Mouse (Mus musculus) c-Kit-negative CD71-positive TER-119-positive erythroid progenitor cells, embryonic 14.5 days (primary cell): ENCODE data around the gene Nacc2.

ENCODE experiments used
- DNase-seq: peaks from one replicate; pipeline ENCODE4 v3.0.0-alpha.2; 2013; ENCODE audit warnings: low read depth, low spot score

Gene Nacc2

DNA sequence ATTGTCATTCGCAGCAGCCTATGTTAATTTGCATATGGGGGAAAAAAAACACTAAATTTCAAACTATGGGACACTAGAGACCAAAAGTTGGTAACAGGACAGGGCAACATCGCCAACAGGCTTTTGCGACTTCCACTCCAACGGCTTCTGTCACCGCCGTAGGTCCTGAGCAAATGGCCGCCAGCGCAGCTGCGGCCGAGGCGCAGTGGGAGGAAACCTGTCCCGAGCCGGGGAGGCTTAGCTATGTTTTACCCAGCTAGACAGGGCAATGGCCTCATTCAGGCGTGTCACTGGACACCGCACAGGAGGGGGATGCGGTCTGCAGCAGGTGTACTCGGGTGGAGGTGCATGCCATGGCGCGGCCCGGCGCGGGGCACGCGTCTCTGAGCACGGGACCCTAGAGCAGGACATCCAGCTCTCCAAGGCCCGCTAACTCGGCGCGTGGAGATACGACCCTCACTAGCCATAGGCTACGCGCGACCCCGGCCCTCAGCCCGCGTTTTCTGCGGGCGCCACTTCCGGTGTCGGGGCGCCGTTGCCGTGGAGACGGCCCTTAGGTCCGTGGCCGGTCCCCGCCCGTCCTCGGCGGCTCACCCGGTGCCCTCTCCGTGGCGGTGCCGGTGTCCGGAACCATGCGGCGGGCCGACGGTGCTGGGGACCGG, 16.7 kb upstream of the Nacc2 start:
- DNase-seq = peak; percentile 50

DNA sequence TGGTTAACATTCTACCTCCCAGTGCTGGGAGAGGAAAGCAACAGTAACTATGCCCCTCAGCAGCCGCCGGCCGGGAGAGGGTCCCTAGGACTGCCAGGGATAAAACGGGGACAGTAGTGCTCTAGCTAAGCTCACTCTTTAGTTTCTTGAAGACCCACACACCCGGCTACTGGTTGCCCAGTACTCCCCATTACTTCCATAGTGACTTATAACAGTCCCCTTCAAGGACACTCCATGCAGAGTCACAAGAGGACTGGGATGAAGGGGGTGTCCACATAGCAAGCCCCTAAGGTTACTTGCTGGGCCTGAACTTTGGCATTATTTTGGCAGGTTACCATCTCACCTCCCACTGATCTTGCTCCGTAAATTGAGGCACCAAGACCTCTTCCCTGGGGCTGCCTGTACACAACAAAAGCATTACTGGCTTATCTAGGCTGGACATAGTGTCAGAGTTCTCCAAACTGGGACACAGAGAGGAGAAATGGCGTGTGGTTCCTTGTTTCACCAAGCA, 16.1 kb upstream of the Nacc2 start:
- DNase-seq = no peak

DNA sequence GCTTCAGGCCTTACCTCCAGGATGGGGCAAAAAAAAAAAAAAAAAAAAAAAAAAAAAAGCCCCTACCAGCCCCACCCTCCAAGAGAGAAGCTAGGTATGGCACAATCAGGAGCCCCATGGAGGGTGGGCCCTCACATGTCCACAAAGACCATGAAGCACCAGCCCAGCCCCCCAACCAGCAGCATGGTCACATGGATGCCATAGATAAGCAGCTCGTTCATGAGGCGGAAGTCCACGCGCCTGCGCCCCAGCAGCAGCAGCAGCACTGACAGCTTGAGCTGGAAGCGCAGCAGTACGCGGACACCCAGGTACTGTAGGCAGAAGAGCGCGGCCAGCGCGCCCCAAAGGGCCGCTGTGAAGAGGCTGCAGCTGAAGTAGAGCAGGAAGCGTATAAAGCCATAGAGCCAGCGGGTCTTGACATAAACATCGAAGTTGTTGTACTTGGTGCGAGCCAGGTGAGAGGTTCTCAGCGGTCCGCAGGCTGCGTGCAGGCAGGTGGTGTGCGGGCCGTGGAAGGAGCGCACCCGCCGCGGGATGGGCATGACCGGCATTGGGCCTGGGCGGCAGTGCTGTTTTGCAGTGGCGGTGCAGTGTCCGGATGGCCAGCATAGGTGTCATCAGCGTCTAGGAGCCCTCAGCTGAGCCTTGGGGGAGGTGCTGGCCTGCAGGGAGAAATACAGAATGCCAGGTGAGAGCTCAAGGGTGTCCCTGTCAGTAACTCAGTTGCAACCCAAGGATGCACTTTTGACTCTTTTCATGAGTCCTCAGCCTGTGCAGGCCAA, 15.4 kb upstream of the Nacc2 start:
- no peak for DNase-seq

DNA sequence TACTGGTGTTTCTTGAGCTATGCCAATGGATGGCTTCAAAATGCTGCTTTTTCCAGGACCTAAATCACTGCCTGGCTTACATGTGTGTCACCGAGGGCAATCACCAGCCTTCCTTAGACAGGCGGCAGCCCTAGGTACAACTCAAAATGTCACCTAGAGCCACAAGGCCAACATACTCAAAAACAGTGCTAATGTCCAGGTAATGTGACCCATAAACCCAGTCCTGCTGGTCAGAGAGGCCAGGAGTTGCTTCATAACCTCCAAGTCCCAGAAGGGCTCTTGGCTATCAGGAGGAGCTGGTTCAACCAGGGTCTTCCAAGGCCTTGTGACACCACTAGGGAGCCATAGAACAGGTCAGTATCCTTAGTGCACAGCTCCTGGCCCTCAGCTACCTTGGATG, 11.6 kb upstream of the Nacc2 start:
- no peak for DNase-seq

DNA sequence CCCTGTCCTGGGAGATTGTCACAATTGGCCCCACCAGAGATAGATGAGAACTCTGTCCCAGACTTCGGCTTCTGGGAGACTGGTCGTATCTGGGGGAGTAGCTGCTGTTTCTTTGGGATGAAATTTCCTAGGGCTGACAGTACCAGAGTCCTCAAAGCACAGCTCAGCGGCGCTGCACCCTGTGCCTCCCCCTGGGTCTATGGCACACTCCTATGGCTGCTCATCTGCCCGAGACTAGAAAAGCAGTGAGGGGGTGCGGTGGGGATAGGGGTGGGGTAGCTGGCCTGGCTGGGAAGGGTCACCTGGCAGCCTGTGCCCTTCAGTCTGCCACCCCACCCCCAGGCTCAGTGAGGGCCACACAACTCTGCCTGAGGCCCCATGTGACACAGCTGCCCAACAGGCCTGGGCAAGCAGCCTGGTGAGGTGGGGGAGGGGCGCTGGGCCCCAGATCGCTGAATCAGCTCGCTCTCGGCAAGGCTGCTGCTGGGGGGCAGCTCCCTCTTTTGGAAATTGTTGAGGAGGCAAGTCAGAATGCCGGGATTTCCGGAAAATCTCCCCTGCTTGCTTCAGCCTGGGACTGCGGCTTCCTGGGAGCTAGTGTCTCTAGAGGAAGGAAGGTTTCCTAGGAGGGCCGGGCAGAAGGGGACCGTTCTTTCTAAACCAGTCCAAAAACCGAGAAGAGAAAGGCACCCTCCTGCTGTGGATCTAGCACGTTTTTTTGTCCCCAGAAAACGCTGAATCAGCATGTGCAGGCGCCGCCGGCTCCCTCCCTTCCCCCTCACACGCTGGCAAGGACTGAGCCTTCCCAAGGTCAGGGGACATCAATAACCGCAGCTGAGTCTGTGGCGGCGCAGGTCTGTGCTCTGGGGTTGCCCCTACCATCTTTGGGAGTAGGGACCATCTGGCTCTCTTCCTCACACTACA, 9.9 kb upstream of the Nacc2 start:
- DNase-seq = no peak

DNA sequence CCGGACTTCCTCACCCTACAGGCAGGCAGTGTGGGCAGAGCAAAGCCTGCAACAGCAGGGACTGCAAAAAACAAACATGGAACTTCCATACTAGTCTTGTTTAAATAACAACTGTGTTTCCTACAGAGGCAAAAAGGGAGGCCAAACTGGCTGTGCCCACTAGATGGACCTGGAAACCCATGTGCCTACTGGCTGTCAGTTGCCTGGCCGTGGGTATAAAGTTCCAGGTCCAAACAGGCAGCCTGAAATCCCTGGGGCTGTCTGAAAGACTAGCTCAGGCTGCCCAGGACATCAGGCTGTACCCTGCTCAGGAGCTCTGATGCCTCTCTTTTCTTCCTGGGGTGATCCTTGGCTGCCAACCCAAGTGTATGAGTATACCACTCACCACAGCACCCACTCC, 8.3 kb upstream of the Nacc2 start:
- no peak for DNase-seq

DNA sequence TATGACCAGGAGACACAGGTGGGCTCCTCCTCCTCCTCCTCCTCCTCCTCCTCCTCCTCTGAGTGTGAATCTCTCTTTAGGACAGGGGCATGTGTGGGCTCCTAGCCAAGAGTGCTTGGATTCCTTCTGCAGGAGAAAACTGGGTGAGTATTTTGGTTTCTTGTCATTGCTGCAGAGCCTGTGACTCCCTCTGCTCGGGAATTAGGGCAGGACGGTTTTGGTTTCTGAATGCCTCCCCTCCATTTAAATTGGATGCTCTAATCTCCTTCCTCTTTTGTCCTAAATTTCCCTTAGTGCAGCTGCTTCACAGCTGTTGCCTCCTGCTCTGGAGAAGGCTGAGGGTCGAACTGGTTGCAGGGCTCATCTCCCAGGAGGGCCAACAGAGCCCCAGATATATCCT, 6.9 kb upstream of the Nacc2 start:
- no peak for DNase-seq

DNA sequence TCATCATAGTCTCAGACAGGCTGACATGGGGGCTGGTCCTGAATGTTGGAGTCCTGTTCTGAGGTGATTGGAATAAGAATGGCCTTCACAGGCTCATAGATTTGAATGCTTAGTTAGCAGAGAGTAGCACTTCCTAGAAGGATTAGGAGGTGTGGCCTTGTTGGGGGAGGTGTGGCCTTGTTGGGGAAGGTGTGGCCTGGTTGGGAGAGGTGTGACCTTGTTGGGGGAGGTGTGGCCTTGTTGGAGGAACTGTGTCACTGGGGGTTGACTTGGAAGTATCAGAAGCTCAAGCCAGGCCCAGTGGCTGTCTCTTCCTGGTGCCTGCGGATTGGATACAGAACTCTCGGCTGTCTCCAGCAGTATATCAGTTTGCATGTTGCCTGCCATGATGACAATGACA, 6.3 kb upstream of the Nacc2 start:
- no peak for DNase-seq

DNA sequence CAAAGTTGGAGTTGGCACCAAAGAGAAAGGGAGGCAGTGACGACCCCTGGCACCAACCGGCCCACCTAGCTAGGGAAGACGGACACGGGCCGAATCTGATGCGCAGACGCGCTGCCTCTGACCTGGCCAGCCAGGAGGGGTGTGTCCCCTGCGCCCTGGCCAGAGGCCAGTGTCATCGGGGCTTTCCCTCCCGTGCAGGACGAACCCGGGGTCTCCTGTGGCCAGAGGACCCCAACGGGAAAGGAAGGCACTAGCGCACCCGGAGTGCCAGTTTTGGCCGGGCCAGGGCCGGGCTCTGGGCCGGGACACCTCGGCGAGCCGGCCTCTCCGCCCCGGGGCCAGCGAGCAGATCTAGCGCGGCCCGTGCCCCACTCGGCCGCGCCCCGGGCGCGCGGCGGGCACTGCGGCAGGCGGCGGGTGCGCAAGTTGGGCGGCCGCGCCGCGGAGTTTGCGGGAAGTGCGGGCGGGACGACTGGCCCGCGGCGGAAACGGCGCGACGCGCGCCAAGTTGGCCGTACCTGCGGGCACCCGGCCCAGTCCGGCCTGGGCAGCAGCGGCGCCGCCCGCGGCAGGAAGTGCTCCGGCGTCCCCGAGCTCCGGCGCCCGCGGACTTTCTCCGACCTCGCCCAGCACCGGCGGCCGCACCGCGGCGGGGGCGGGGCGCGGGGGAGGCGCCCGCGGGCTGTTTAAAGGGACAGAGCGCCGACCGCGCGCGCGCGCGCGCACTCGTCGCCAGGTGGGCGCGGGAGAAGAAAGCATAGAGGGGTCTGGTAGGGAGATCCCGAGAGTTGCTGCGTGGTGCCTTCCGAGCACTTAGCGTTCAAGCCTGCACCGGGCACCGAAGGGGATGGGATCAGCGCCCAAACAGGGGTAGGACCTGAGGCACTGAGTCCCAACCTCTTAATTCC, 595 bp downstream of the Nacc2 start:
- DNase-seq = no peak

DNA sequence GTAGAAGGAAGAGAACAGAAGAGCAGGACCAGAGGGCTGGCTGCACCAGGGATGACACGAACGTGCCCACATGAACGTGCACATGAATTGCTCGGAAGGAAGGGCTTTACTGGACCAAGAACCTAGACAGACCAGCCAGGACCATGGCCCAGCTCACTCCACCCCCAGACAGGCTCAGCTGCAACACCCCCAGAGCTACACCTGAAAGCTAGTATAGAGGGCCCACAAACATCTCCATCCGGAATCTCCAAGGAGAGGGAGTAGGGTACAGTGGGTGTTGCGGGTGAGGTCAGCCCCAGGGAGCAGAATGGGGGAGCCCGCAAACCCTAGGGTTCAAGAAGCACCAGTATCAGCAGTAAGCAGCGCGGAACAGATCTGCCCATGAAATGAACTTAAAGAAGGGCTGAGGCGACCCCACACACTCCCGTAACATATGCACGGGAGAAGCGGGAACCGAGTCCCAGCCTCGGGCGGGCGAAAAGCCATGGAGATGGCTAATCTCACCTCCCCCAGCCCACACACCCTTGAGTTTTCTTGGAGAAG, 1.4 kb downstream of the Nacc2 start:
- DNase-seq = no peak

DNA sequence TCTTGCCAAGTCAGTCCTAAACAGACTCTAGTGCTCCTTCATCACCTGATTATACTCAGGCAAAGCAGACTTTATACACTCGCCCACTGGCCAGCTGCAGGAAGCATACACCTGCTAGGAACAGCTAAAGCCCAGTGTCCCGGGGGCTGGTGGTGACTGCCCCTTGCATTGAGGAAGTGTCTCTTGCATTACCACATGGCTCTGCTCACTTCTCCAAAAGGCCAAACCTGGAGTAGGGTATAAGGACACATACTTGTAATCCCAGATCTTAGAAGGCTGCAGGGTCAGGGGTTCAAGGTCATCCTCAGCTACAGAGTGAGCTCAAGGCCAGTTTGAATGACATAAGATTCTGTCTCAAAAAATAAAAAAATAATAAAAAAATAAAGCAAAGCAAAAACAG, 3.4 kb downstream of the Nacc2 start:
- DNase-seq = no peak

DNA sequence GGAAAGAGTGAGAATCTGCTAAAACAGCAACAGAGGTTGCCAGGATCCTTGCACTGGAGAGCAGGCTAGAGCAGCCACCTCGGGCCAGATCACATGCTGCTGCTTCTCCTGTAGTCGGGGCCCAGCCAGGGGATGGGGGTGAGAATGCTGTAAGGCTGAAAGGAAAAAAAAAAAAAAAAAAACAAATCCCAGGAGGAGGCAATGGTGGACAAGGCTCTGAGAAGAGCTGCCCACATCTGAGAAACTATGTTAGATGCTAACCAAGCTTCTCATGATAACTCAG, 3.8 kb downstream of the Nacc2 start:
- DNase-seq = no peak

DNA sequence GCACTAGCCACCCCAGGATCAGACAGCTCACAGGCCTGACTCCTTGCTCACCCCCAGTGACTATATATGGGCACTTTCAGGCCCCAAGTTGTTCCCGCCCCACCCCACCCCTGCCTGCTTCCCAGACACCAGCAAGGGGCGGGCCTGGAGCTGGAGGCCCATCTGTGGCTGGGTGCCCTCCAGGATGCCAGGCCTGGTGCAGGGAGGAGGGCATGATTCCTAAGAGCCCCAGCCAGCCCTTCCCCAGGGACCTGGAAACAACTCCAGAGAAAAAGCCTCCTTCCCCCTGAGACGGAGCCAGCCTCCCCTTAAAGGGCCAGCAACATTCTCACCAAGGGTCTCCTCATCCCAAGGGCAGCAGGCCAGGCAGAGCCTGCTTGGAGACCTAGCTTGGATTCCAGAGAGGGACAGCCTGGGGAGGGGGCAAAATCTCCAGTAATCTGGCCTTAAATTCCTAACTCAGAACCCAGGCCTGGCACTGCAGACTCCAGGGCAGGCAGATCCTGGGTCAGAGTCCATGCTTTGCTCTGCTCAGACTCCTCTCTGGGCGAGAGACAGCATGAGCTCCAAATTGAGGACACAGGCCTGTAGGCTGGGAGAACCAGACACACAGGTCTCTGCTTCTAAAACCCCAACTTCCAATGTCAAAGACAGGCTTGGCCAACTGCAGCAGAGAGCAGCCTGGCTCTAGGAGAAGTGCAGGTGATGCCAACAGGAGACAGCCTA, 4.3 kb downstream of the Nacc2 start:
- DNase-seq = no peak

DNA sequence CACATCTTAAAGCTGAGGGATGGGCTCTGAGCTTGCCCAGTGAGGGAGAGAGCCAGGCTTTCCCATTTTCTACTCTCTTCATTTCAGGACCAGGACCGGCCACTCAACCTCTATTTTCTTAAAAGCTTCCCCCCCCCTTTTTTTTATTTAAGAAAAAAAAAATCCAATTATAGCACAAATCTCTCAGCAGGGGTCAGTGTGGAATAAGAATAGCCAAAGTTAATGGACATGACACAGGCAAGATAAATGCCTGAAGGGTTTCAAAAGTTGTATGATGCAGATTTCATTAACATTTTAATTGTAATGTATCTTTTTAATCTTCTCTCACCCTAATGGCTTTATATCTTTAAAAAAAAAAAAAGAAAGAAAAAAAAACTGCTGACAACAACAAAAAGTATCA, 5.4 kb downstream of the Nacc2 start:
- no peak for DNase-seq

DNA sequence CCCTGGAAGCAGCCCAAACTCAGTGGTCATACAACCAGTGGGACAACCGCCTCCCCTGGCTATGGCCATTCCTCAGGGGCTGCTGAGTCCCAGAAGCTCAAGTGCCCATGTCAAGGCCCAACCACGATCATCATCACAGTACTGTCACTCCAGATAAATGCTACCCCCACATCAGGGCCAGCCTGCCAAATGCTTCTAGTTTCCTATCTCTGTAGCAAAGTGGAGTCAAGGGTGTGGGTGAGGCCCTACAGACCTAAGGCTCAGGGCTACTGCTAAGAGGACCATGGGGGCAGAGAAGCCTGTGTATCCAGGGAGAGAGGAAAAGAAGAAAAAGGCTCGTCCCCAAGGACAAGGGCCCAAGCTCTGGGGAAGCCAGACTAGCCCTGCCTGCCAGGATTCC, 6.5 kb downstream of the Nacc2 start:
- DNase-seq = no peak

DNA sequence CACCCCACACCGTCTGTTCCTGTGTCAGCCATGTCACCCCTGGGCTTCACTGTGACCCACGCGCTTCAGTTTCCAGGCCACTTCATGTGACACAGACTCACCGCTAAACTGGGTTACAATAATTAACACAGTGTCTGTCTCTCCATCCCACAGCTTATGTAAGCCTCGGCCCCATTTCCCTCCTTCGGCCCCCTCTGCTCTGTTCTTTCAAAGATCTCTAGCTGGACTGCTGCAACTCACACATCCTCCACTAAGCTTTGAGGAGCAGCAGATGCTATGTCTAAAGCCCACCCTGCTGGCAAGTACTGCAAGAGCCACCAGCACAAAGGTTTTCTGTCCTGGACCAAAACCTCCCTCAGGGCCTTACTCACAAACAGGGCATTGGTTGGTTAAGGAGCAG, 7.8 kb downstream of the Nacc2 start:
- DNase-seq = no peak

DNA sequence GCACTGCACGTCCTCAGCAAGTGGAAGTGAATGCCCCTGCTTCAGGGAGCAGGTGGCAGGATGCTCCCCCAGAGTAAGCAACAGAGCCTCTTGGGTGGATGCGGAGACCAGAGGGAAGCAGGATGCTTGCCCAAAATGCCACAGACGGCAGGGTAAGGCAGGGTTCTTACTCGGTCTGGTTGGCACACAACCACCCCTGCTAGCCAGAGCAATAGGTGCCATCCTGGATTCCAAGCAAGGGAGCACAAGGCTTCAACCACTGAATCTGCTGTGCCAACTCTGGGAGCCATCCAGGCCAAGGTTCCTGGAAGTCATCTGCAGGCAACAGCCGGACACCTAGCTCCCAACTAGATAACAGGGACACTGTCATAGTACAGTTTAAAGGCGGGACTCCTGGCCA, 14.8 kb downstream of the Nacc2 start:
- DNase-seq = no peak

DNA sequence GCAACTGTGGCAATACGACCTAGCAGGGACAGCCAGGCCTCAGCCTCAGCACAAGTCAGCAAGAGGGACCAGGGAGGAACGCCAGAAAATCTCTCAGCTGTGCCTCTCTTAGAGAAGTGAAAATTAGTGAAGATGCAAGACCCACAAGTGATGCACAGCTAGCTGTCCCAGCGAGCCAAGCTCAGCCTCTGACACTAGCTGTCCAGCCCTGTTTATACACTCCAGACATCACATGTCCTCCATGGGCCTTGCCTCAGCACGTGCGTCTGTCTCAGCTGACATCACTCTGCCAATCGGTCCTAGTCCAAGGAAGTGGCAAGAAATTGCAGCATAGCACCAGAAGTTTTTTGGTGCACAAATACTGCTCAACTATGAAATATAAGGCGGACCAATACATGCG, 16.0 kb downstream of the Nacc2 start:
- DNase-seq = no peak

DNA sequence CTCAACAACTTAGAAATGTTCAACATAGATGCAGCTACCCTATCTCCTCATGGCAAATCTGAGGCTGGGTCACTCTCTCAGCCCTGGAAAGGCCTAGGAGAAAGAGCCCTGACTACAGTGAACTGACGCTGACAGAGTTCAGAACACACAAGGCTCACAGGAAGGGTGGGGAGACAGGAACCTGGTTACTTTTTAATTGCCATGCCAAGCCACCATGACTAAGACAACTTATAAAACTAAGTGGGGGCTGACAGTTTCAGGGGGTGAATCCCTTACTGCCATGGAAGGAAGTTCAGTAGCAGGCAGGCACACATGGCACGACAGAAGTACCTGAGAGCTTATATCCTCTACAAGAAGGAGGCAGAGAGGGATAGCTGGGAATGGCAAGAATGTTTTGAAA, 16.8 kb downstream of the Nacc2 start:
- no peak for DNase-seq

DNA sequence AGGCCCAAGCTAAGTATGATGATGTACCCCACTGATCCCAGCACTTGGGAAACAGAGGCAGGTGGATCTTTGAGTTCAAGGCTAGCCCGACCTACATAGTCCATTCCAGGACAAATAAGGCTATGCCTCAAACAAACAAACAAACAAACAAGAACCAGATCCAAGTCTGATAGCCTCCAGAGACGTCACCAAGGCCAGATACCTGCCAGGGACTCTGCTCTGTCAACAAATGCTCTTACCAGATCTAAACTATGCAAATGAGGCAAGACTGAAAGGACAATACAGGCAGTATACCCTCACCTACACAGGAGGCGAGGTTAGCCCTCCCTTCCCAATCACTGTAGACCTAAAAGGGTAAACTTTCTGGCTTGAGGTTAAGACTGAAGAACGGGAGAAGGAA, 22.7 kb downstream of the Nacc2 start:
- no peak for DNase-seq

DNA sequence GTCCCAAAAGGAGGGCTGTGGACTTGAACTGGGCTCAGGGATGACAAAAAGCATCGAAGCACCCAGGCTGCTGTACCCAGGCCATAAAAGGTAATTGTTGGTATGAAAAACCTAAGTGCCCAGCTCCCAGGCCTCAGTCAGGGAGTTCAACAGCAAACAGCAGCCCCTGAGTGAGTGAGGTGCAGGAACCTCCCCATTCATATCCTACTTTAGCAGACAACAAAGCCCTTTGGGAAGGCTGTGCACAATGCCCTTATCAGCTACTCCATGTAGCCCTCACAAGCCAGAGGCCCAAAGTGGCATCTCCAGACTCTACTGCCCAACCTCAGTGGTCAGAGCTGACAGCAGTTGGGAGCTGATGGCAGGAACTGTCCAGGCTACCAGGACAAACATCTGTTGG, 23.2 kb downstream of the Nacc2 start:
- DNase-seq = no peak
